Mouse (Mus musculus) heart, embryonic 15.5 days (tissue): ENCODE measurements at regions not wholly inside any gene's neighbourhood (a gene's known extent, or its start where the extent isn't known, plus 50 kb on each side); places are given as distances from the start of the nearest gene placed in this dataset.
A peak's percentile ranks its signal among the peaks of the same experiment; 100 is the strongest.

Source experiments
- ATAC-seq: fragments of 200-750 bp; cut with Nextera tagmentation; replicated peaks from 2 replicates; pipeline ENCODE4 v1.8.0; 2017; ENCODE audit warnings: low read depth, moderate TSS enrichment; ENCODE audit not compliant: insufficient number of reproducible peaks, insufficient read depth, low FRiP score
- H3K27ac ChIP-seq: fragments of 300-500 bp; sonication (generic); 2 replicates; pipeline ENCODE4 v1.5.1; 2015; ENCODE audit warnings: mild to moderate bottlenecking, inconsistent platforms
- H3K27me3 ChIP-seq: fragments of 300-500 bp; sonication (generic); 2 replicates; pipeline ENCODE4 v1.6.1; 2015; ENCODE audit warnings: inconsistent platforms
- H3K36me3 ChIP-seq: fragments of 300-500 bp; sonication (generic); 2 replicates; pipeline ENCODE4 v1.6.1; 2015; ENCODE audit warnings: mild to moderate bottlenecking, inconsistent platforms
- H3K4me1 ChIP-seq: fragments of 300-500 bp; sonication (generic); replicated peaks from 2 replicates; pipeline ENCODE4 v1.6.1; 2015; ENCODE audit warnings: inconsistent platforms
- H3K4me2 ChIP-seq: fragments of 300-500 bp; sonication (generic); 2 replicates; pipeline ENCODE4 v1.6.1; 2015; ENCODE audit warnings: inconsistent platforms, mild to moderate bottlenecking, moderate library complexity
- H3K4me3 ChIP-seq: fragments of 300-500 bp; sonication (generic); 2 replicates; pipeline ENCODE4 v1.5.1; 2015; ENCODE audit warnings: mild to moderate bottlenecking, inconsistent platforms
- H3K9ac ChIP-seq: fragments of 300-500 bp; sonication (generic); 2 replicates; pipeline ENCODE4 v1.6.1; 2015; ENCODE audit warnings: mild to moderate bottlenecking, inconsistent platforms
- H3K9me3 ChIP-seq: fragments of 300-500 bp; sonication (generic); replicated peaks from 2 replicates; pipeline ENCODE4 v1.6.1; 2016; ENCODE audit warnings: inconsistent platforms
- WGBS: fragments of 180-500 bp; shearing (Covaris S2); methylation state at CpG from one replicate; pipeline ENCODE4 v1.1.7; 2015; ENCODE audit warnings: mixed read lengths; 5-methylcytosine and 5-hydroxymethylcytosine counted together

DNA sequence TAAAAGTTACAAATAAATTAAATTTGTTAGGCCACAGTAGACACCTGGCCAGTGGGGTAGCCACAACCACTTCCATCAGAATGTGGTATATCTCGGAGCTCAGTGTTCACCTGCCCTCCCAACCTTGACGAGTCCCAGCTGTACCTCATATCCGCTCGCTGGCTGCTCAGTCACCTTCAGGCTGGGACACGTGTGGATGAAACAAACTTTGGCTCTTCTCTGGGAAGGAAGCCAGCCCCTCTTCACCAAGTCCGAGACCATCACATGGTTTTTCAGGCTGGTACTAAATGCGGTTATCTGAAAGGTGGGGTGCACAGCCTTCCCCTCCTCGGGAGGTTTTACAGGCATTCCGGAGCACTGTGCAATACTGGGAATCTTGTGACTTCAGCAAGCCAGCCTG, 113.3 kb upstream of the D7Ertd443e start:
- no peak overlapping the region for H3K4me3 ChIP-seq

DNA sequence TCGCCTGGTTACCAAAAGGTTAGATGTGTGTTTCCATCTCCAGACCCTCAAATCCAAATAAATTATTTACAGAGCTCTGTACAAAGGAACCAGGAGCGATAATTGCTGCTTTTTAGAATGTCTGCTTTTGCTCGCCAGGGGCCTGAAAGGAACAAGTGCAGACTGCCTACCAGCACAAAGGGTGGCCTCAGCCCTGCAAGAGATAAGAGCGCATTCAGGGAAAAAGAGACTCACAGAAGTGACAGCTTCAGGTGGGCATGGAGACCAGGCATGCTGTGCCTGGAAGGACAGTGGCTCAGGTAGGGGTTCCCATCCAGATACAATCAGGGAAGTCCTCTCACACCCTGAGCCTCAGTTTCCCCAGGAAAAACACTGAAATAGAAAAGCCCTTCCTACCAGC, 114.0 kb upstream of the D7Ertd443e start:
- H3K4me1 ChIP-seq: peaks cover 12% of the 10 kb centered on the region
- ATAC-seq: no peak
- 33% methylated on average over 4 of the region's 4 CpGs for WGBS
- no peaks in the 10 kb centered on the region for H3K9me3 ChIP-seq
- peak overlapping the region; percentile 26; the same call in 1 of the 2 replicates for H3K27ac ChIP-seq
- H3K36me3 ChIP-seq: no peaks in the 10 kb centered on the region
- H3K4me2 ChIP-seq: peak overlapping the region; percentile 41
- no peak overlapping the region for H3K4me3 ChIP-seq
- H3K9ac ChIP-seq: no peak overlapping the region
- H3K27me3 ChIP-seq: no peaks in the 10 kb centered on the region

More for the DNA sequence above, 113.3 kb upstream of the D7Ertd443e start:
- WGBS: 31% methylated on average over 9 of the region's 9 CpGs
- Histone ChIP-seq H3K27me3 (no peaks in the 10 kb centered on the region), H3K9me3 (no peaks in the 10 kb centered on the region), H3K4me2 (peak overlapping the region; percentile 41), H3K27ac (peak overlapping the region; percentile 26; the same call in 1 of the 2 replicates), H3K9ac (no peak overlapping the region), H3K36me3 (no peaks in the 10 kb centered on the region), H3K4me1 (peaks cover 12% of the 10 kb centered on the region)
- ATAC-seq: peak; percentile 64; the same call in 1 of the 2 replicates

DNA sequence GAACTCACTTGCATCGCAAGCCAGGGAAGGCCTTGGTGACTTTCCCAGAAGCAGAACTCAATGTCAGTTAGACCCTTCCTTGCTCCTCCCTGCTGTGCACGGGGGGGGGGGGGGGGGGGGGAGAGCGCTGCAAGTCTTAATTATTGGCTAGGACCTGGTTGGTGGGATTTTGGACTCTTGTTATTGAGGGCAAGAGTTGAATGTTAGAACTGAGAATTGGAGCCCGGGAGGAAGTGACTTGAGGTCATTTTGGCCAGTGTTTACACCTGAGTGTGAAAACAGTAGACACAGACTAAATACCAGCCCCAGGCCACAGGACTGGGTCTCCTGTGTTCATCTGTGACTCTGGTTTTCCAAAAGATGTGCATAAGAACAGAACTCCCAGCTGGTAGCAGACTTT, 114.7 kb upstream of the D7Ertd443e start:
- no peak overlapping the region for H3K27ac ChIP-seq
- ATAC-seq: no peak
- no peak overlapping the region for H3K4me2 ChIP-seq
- no peaks in the 10 kb centered on the region for H3K27me3 ChIP-seq
- H3K4me3 ChIP-seq: no peak overlapping the region
- peaks cover 12% of the 10 kb centered on the region for H3K4me1 ChIP-seq
- H3K9ac ChIP-seq: no peak overlapping the region
- H3K9me3 ChIP-seq: no peaks in the 10 kb centered on the region
- no peaks in the 10 kb centered on the region for H3K36me3 ChIP-seq
- WGBS: 54% methylated on average over 4 of the region's 4 CpGs

DNA sequence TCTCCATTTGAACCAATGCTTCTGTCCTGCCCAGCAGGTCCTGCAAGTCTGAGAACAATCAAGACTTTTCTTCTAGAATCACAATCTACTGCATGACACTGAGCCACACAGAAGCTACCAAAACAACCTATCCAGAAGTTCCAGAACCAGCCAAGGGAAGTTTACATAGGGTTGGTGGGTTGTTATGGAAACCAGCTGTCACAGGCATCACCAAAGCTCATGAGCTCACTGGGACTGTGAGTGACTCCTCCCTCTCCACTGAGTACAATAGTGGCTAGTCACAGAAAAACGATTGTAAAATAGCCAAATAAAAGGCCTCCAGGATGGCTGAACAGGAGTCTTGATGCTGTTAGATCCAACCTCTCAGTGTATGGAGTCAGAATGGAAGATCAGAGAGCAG, 115.6 kb upstream of the D7Ertd443e start:
- Histone ChIP-seq H3K27me3 (no peaks in the 10 kb centered on the region), H3K9me3 (no peaks in the 10 kb centered on the region), H3K4me3 (no peak overlapping the region), H3K4me1 (peaks cover 12% of the 10 kb centered on the region), H3K27ac (no peak overlapping the region), H3K36me3 (no peaks in the 10 kb centered on the region), H3K9ac (no peak overlapping the region), H3K4me2 (no peak overlapping the region)
- WGBS: 35% methylated on average over 1 of the region's 1 CpGs
- ATAC-seq: no peak

DNA sequence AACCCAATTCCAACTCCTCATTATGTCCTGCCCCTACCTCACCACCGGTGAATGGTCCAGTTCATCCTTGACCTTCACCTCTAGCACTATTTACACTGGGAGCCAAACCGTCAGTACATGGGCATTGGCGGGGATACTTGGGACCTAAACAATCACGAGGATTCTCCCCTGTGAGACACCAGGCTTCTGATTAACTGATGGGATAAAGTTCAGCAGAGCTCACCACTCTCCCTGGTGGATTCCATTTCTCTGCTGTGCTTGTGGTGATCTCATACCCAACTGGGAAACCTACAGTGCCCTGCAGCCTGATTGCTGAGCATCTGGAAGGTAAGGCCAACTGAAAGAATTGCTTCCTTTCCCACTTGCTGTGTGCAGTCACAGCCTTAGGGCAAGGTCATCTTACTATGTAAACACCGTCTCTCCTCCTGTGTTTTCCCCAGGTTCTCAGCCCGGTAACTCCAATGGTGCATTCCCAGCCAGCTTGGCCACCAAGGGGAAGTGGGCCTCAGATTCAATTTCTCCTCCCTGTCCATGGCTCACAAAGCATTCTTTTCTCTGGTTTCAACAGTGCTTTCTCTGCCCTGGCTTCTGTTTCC, 125.0 kb upstream of the D7Ertd443e start:
- ATAC-seq: no peak
- 75% methylated on average over 6 of the region's 6 CpGs for WGBS
- no peaks in the 10 kb centered on the region for H3K36me3 ChIP-seq

DNA sequence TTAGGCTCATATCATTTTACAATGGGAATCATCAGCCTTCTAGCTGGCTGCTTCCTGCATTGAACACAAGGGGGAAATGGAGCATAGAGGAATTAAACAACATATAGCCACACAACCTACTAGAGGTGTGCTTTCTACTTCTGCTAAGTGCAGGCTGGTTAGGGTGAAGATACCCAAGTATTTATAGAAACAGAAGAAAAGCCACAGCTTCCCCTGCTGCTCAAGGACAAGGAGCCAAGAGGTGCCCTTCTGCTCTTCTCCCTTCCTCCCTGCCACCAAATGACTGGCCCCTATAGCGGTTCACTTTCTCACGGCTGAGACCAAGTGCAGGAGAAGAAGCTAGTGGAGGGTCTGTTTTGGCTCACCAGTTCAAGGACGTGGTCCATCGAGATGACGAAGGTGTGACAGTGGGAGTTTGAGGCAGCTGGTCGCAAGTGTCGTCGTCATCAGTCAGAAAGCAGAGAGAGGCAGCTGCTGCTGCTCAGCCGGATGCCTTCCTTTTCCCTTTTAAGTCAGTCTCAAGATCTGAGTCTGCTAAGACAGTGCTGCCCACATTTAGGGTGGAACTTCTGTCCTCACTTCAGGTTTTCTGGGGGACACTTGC, 134.0 kb upstream of the D7Ertd443e start:
- Histone ChIP-seq H3K36me3 (no peaks in the 10 kb centered on the region), H3K9me3 (no peaks in the 10 kb centered on the region), H3K27ac (no peak overlapping the region), H3K27me3 (no peaks in the 10 kb centered on the region), H3K4me3 (no peak overlapping the region), H3K4me1 (no peaks in the 10 kb centered on the region), H3K9ac (no peak overlapping the region), H3K4me2 (no peak overlapping the region)
- 55% methylated on average over 9 of the region's 9 CpGs for WGBS
- ATAC-seq: no peak

More for the DNA sequence above, 125.0 kb upstream of the D7Ertd443e start:
- no peak overlapping the region for H3K4me2 ChIP-seq
- H3K27ac ChIP-seq: no peak overlapping the region
- no peak overlapping the region for H3K9ac ChIP-seq
- H3K4me3 ChIP-seq: no peak overlapping the region
- no peaks in the 10 kb centered on the region for H3K27me3 ChIP-seq
- H3K4me1 ChIP-seq: no peaks in the 10 kb centered on the region
- no peaks in the 10 kb centered on the region for H3K9me3 ChIP-seq

DNA sequence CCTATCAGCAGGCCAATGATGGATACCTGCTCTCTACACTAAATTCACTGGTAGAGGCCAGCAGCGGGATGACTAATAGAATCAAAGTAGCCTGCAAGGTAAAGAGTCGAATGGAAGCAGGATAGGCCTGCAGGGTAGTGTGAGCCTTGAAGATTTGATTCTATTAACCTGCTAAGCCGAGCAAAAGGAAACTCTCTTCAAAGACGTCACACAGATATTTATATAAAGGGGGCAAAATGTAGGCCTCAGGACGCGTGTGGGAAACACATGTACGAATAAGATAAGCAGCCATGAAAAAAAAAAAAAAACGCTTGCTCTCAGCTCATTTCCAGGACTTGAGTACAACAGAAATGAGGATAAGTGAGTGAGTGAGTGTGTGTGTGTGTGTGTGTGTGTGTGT, 138.4 kb upstream of the D7Ertd443e start:
- H3K9me3 ChIP-seq: no peaks in the 10 kb centered on the region
- H3K27me3 ChIP-seq: no peaks in the 10 kb centered on the region
- H3K4me3 ChIP-seq: no peak overlapping the region
- no peak overlapping the region for H3K4me2 ChIP-seq
- no peaks in the 10 kb centered on the region for H3K36me3 ChIP-seq
- ATAC-seq: no peak
- 45% methylated on average over 8 of the region's 8 CpGs for WGBS
- no peaks in the 10 kb centered on the region for H3K4me1 ChIP-seq
- H3K9ac ChIP-seq: no peak overlapping the region
- H3K27ac ChIP-seq: no peak overlapping the region

DNA sequence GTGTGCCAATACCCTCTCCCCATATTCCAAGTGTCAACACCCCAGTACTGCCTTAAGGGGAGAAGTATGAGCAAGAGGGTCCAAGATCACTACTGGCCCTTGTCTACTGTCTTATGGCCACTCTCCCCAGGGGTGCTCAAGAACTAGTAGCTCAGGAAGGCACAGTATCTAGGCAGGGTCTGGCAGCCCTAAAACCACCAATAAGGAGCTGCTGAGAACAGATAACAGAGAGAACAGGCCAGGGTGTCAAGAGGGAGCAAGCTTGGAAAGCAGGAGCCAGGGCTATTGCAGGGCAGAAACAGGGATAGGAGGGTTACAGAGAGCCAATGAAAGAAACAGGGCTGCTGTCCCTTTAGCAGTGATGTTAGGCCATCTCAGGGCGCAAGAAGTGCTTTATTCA, 139.6 kb upstream of the D7Ertd443e start:
- WGBS: 81% methylated on average over 1 of the region's 1 CpGs
- H3K4me1 ChIP-seq: no peaks in the 10 kb centered on the region
- H3K9me3 ChIP-seq: no peaks in the 10 kb centered on the region
- H3K9ac ChIP-seq: no peak overlapping the region
- no peaks in the 10 kb centered on the region for H3K27me3 ChIP-seq
- no peak overlapping the region for H3K4me3 ChIP-seq
- ATAC-seq: no peak
- H3K27ac ChIP-seq: no peak overlapping the region
- no peaks in the 10 kb centered on the region for H3K36me3 ChIP-seq
- H3K4me2 ChIP-seq: no peak overlapping the region

DNA sequence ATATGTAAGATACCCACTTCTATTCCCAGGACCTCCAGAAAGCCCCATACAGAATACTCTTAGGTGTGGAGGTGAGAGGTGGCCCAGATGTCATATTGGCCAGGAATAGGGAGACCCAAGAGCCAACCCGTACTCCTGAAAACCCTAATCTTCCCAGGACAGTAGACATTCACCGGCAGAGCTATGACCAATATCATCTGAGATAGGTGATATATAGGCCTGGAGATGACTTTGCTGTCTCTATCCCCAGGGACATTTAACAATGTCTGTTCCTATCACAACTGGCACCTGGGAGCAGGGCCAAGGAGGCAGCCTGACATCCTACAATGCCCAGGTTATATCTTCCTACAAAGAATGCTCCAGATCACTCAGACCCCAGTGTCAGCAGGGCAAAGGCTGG, 140.0 kb upstream of the D7Ertd443e start:
- no peaks in the 10 kb centered on the region for H3K9me3 ChIP-seq
- H3K4me3 ChIP-seq: no peak overlapping the region
- H3K4me2 ChIP-seq: no peak overlapping the region
- H3K9ac ChIP-seq: no peak overlapping the region
- no peaks in the 10 kb centered on the region for H3K4me1 ChIP-seq
- no peak overlapping the region for H3K27ac ChIP-seq
- H3K36me3 ChIP-seq: no peaks in the 10 kb centered on the region
- 87% methylated on average over 2 of the region's 2 CpGs for WGBS
- no peaks in the 10 kb centered on the region for H3K27me3 ChIP-seq
- ATAC-seq: no peak

DNA sequence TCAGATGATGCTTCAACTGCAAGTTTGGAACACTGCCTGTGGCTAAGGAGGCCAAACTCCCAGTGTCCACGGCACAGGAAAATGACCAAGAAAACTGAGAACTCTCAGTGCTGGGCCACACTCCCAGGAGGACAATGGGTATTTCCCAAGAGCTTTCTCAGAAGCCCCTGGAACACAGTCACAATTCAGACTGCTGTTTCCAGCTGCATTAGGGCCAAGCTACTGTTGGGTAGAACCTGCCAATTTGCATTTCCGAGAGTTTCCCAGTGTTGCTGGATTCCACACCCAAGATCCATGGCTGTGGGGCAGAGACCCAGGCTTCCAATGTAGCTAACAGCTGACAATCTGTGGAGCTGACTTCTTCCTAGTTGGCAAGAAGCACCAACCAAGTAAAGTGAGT, 141.9 kb upstream of the D7Ertd443e start:
- H3K4me2 ChIP-seq: no peak overlapping the region
- no peaks in the 10 kb centered on the region for H3K9me3 ChIP-seq
- WGBS: 70% methylated on average over 2 of the region's 2 CpGs
- ATAC-seq: no peak
- no peaks in the 10 kb centered on the region for H3K27me3 ChIP-seq
- no peak overlapping the region for H3K9ac ChIP-seq
- H3K4me1 ChIP-seq: no peaks in the 10 kb centered on the region
- H3K27ac ChIP-seq: no peak overlapping the region
- H3K36me3 ChIP-seq: no peaks in the 10 kb centered on the region
- no peak overlapping the region for H3K4me3 ChIP-seq

DNA sequence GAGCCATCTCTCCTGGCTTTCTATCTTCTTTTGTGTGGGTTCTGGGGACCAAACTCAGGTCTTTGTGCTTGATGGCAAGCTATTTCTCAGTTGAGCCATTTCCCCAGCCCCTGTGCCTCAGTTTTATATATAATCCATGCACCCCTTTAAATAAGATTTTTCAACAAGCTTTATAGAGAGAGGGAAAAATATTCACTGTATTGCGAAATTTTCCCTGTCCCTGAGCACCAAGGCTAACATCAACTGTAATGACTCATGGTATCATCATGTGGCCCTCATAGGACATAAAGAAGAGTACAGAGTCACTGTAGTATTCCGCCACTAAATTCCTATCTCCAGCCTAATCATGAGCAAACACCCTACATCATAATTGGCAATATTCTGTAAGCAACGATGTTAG, 142.4 kb upstream of the Dock1 start:
- Histone ChIP-seq H3K4me2 (no peak overlapping the region), H3K4me1 (no peaks in the 10 kb centered on the region), H3K9ac (no peak overlapping the region), H3K4me3 (no peak overlapping the region), H3K9me3 (no peaks in the 10 kb centered on the region), H3K27ac (no peak overlapping the region), H3K27me3 (no peaks in the 10 kb centered on the region), H3K36me3 (no peaks in the 10 kb centered on the region)
- no peak for ATAC-seq
- 78% methylated on average over 3 of the region's 3 CpGs for WGBS

DNA sequence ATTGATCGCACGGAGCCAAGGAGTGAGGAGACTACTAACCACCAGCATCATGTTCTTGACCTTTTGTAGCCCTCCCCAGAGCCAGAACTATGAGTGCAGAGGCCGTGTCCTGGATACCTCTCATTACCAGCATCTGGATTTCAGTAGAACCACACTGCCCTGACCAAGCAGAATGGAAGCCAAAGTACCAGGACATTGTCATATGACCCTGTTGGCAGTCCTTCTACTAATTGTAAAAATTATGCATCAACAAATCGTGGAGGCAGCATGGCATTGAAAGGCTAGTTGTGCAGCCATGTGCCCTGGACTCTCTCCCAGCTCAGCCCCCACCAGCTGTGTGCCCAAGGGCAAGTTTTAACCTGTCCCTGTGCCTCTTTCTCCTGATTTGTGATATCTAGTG, 135.6 kb upstream of the Dock1 start:
- H3K4me2 ChIP-seq: no peak overlapping the region
- H3K4me3 ChIP-seq: no peak overlapping the region
- H3K27me3 ChIP-seq: no peaks in the 10 kb centered on the region
- no peaks in the 10 kb centered on the region for H3K9me3 ChIP-seq
- no peak overlapping the region for H3K9ac ChIP-seq
- no peak overlapping the region for H3K27ac ChIP-seq
- H3K36me3 ChIP-seq: no peaks in the 10 kb centered on the region
- 75% methylated on average over 4 of the region's 4 CpGs for WGBS
- no peaks in the 10 kb centered on the region for H3K4me1 ChIP-seq
- no peak for ATAC-seq
